Mouse (Mus musculus): ENCODE results near the gene Retnlg. TPM values are rescaled to one million over a fixed set of nuclear protein-coding genes. Genes with fewer than 3 reads are reported as not detected.
"Not testable (repeated sequence)": the region's sequence is repeated elsewhere in the genome, so short reads cannot be mapped to it uniquely, and the experiment has no call there.

Gene Retnlg
- polyA plus RNA-seq, 1 experiment: not detected

DNA sequence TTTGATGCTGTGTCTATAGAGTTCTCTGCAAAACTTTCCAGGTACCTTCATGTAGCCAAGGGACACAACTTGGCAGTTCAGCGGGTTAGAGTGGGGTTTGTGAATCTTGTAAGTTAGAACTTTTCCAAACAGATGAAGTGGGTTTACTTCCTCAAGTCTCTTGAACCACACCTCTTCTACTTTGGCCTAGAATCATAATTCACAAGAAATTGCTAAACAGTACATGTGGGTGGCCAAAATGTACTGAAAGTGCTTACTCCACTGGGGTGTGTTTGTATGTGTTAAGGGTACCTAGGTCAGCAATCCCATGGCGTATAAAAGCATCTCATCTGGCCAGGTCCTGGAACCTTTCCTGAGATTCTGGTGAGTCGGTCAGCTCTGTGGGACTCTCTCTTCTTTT is 30.2 kb upstream of the Retnlg start, which contains the start of gene Retnla:
TSS of gene Retnla (plus strand) at position 286 of the 400 bp plus-strand sequence.
- Histone ChIP-seq H3K9me3 (replicated peaks; ENCODE audit: control insufficient read depth, insufficient read depth, low read length, poor library complexity, severe bottlenecking) (peaks cover 5% of the 10 kb centered on the region), H3K27me3 (ENCODE audit: control insufficient read depth, insufficient read depth, low read length, poor library complexity, severe bottlenecking) (no peaks in the 10 kb centered on the region), H3K4me1 (ENCODE audit: control insufficient read depth, insufficient read depth, low read length) (no peaks in the 10 kb centered on the region), H3K36me3 (ENCODE audit: control insufficient read depth, insufficient read depth, low read length, poor library complexity, severe bottlenecking) (no peaks in the 10 kb centered on the region), H3K27ac (ENCODE audit: insufficient read depth, low read length) (no peak within 1 kb of the TSS), H3K9ac (ENCODE audit: low read depth, poor library complexity, severe bottlenecking) (no peak within 1 kb of the TSS), H3K4me3 (ENCODE audit: low read depth, low read length) (no peak within 1 kb of the TSS)
- no peak for TF ChIP-seq EP300 (IDR thresholded peaks at IDR 0.05; ENCODE audit: insufficient read depth, low read depth, low read length)
- TF ChIP-seq POLR2A (IDR thresholded peaks at IDR 0.05; ENCODE audit: insufficient read depth, low read length): no peak
- TF ChIP-seq CTCF (IDR thresholded peaks at IDR 0.05; ENCODE audit: low read depth, low read length): no peak

DNA sequence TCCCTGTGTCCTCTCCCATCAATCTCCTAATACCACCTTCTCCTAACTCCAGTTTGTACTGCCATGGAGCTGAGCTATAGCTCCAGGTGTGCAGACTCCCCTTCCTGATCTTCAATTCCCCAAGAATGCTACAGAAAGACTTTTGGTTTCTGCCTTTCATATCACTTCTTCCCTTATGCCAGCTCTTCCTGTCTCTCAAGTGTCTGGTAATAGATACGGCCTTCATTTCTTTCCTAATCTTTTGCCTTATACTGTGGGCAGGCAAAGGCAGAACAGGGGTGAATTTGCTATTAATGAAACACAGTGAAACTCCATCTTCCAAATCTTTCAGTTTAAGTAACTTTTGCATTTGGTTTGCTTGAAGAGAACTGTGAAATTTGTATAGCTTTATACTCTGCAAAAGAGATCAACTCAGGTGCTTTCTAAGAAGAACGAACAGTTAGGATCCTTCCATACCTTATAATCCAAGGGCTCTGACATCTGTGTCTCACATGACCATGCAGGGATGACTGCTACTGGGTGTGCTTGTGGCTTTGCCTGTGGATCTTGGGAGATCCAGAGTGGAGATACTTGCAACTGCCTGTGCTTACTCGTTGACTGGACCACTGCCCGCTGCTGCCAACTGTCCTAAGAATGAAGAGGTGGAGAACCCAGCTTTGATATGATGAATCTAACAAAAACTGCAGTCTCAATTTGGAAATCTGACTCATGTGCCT is 28.6 kb upstream of the Retnlg start:
- H3K4me3 ChIP-seq (ENCODE audit: low read depth, low read length): no peak overlapping the region
- H3K36me3 ChIP-seq (ENCODE audit: control insufficient read depth, insufficient read depth, low read length, poor library complexity, severe bottlenecking): no peaks in the 10 kb centered on the region
- H3K4me1 ChIP-seq (ENCODE audit: control insufficient read depth, insufficient read depth, low read length): no peaks in the 10 kb centered on the region
- TF ChIP-seq POLR2A (IDR thresholded peaks at IDR 0.05; ENCODE audit: insufficient read depth, low read length): no peak
- TF ChIP-seq EP300 (IDR thresholded peaks at IDR 0.05; ENCODE audit: insufficient read depth, low read depth, low read length): no peak
- TF ChIP-seq CTCF (IDR thresholded peaks at IDR 0.05; ENCODE audit: low read depth, low read length): no peak
- no peak overlapping the region for H3K9ac ChIP-seq (ENCODE audit: low read depth, poor library complexity, severe bottlenecking)
- H3K27me3 ChIP-seq (ENCODE audit: control insufficient read depth, insufficient read depth, low read length, poor library complexity, severe bottlenecking): no peaks in the 10 kb centered on the region
- H3K9me3 ChIP-seq (replicated peaks; ENCODE audit: control insufficient read depth, insufficient read depth, low read length, poor library complexity, severe bottlenecking): peaks cover 5% of the 10 kb centered on the region
- no peak overlapping the region for H3K27ac ChIP-seq (ENCODE audit: insufficient read depth, low read length)

DNA sequence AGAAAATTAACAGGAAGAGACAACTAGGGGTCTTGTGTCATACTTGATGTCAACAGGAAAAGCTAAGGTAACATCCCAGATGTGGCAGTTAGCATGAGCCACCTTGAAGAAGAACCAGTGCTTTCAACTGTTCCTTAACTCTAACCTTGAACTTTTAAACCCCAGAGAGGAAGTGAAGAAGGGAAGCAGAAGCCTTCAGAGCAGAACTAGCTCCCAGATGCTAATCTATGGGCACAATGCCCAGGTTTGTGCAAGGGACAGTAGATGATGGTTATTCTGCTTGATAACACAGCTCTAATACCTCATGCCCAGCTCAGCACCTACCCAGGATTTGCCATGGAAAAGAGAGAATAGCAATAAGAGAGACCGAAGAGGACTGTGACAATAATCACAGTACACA is 7.4 kb upstream of the Retnlg start:
- not testable (repeated sequence) for H3K36me3 ChIP-seq (ENCODE audit: control insufficient read depth, insufficient read depth, low read length, poor library complexity, severe bottlenecking); H3K9ac ChIP-seq (ENCODE audit: low read depth, poor library complexity, severe bottlenecking)

DNA sequence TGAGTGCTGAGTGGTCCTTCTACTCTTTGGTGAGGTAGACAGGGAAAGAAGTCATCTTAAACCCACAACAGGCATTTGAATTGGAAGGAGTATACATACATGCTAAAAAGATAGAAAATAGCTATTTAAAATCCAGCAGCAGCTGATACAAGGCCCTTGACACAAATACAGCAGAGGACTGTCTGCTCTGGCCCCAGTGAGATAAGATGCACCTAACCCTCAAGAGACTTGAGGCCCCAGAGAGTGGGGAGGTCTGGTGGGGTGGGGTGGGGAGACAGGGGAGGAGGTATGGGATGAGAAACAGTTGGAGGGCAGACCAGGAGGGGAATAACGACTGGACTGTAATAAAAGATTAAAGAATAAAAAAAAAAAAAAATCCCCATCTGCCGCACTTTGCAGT is 4.7 kb upstream of the Retnlg start:
- H3K4me3 ChIP-seq (ENCODE audit: low read depth, low read length): no peak overlapping the region
- no peak overlapping the region for H3K9ac ChIP-seq (ENCODE audit: low read depth, poor library complexity, severe bottlenecking)
- H3K36me3 ChIP-seq (ENCODE audit: control insufficient read depth, insufficient read depth, low read length, poor library complexity, severe bottlenecking): no peaks in the 10 kb centered on the region
- no peaks in the 10 kb centered on the region for H3K4me1 ChIP-seq (ENCODE audit: control insufficient read depth, insufficient read depth, low read length)
- H3K27ac ChIP-seq (ENCODE audit: insufficient read depth, low read length): no peak overlapping the region
- no peaks in the 10 kb centered on the region for H3K9me3 ChIP-seq (replicated peaks; ENCODE audit: control insufficient read depth, insufficient read depth, low read length, poor library complexity, severe bottlenecking)
- TF ChIP-seq CTCF (IDR thresholded peaks at IDR 0.05; ENCODE audit: low read depth, low read length): no peak
- no peak for TF ChIP-seq EP300 (IDR thresholded peaks at IDR 0.05; ENCODE audit: insufficient read depth, low read depth, low read length)
- no peak for TF ChIP-seq POLR2A (IDR thresholded peaks at IDR 0.05; ENCODE audit: insufficient read depth, low read length)
- H3K27me3 ChIP-seq (ENCODE audit: control insufficient read depth, insufficient read depth, low read length, poor library complexity, severe bottlenecking): no peaks in the 10 kb centered on the region

More for the DNA sequence above, 7.4 kb upstream of the Retnlg start:
- not testable (repeated sequence) for H3K27ac ChIP-seq (ENCODE audit: insufficient read depth, low read length); H3K27me3 ChIP-seq (ENCODE audit: control insufficient read depth, insufficient read depth, low read length, poor library complexity, severe bottlenecking); H3K4me1 ChIP-seq (ENCODE audit: control insufficient read depth, insufficient read depth, low read length); H3K9me3 ChIP-seq (replicated peaks; ENCODE audit: control insufficient read depth, insufficient read depth, low read length, poor library complexity, severe bottlenecking); H3K4me3 ChIP-seq (ENCODE audit: low read depth, low read length)

DNA sequence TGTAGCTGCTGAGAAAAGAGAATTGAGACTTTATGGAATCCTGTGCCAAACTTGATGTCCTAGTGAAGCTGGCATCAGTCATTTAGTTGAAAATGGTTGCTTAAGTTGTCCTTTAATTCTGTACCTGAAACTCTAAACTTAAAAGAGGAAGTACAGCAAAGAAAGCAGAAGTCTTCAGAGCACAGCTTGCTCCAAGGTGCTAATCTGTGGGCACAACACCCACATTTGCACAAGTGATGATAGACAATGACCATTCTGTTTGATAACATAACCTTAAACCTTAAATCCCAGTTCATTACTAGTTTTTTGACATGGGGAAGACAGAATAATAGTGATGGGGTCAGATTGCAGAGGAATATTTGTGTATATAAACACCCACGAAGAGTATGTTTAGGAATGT is 3.8 kb upstream of the Retnlg start:
- Histone ChIP-seq H3K36me3 (ENCODE audit: control insufficient read depth, insufficient read depth, low read length, poor library complexity, severe bottlenecking) (no peaks in the 10 kb centered on the region), H3K9me3 (replicated peaks; ENCODE audit: control insufficient read depth, insufficient read depth, low read length, poor library complexity, severe bottlenecking) (no peaks in the 10 kb centered on the region), H3K4me3 (ENCODE audit: low read depth, low read length) (no peak overlapping the region), H3K27me3 (ENCODE audit: control insufficient read depth, insufficient read depth, low read length, poor library complexity, severe bottlenecking) (no peaks in the 10 kb centered on the region), H3K9ac (ENCODE audit: low read depth, poor library complexity, severe bottlenecking) (no peak overlapping the region), H3K4me1 (ENCODE audit: control insufficient read depth, insufficient read depth, low read length) (no peaks in the 10 kb centered on the region), H3K27ac (ENCODE audit: insufficient read depth, low read length) (no peak overlapping the region)
- TF ChIP-seq POLR2A (IDR thresholded peaks at IDR 0.05; ENCODE audit: insufficient read depth, low read length) (no peak), EP300 (IDR thresholded peaks at IDR 0.05; ENCODE audit: insufficient read depth, low read depth, low read length) (no peak), CTCF (IDR thresholded peaks at IDR 0.05; ENCODE audit: low read depth, low read length) (no peak)

DNA sequence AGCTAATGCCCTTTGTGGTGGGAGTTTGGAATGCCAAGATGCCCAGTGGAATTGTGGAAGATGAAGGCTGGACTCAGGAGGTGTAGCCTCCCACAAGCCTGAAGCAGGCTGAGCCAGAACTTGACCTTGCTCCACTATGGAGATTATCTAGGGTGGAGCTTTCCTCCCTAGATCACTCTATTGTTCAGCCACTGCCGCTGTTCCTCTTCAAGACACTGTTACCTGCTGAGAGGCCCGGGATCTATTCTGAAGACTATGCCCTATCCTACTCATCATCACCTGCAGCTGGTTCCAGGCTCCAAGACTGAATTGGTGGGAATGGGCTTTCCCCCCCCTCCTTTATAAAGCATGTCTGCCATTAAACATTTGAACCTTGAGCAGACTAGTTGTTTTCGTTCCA is 2.8 kb upstream of the Retnlg start:
- H3K4me1 ChIP-seq (ENCODE audit: control insufficient read depth, insufficient read depth, low read length): no peaks in the 10 kb centered on the region
- no peaks in the 10 kb centered on the region for H3K36me3 ChIP-seq (ENCODE audit: control insufficient read depth, insufficient read depth, low read length, poor library complexity, severe bottlenecking)
- H3K9me3 ChIP-seq (replicated peaks; ENCODE audit: control insufficient read depth, insufficient read depth, low read length, poor library complexity, severe bottlenecking): no peaks in the 10 kb centered on the region
- H3K4me3 ChIP-seq (ENCODE audit: low read depth, low read length): no peak overlapping the region
- H3K9ac ChIP-seq (ENCODE audit: low read depth, poor library complexity, severe bottlenecking): no peak overlapping the region
- no peaks in the 10 kb centered on the region for H3K27me3 ChIP-seq (ENCODE audit: control insufficient read depth, insufficient read depth, low read length, poor library complexity, severe bottlenecking)
- TF ChIP-seq EP300 (IDR thresholded peaks at IDR 0.05; ENCODE audit: insufficient read depth, low read depth, low read length) (no peak), CTCF (IDR thresholded peaks at IDR 0.05; ENCODE audit: low read depth, low read length) (no peak), POLR2A (IDR thresholded peaks at IDR 0.05; ENCODE audit: insufficient read depth, low read length) (no peak)
- H3K27ac ChIP-seq (ENCODE audit: insufficient read depth, low read length): no peak overlapping the region

Data from ES-Bruce4 (cell line).